Mouse (Mus musculus) heart, adult 2 months (tissue): ENCODE measurements at regions not wholly inside any gene's neighbourhood (a gene's known extent, or its start where the extent isn't known, plus 50 kb on each side); places are given as distances from the start of the nearest gene placed in this dataset.

Source experiments
- CTCF ChIP-seq: fragments of 200-600 bp; IDR thresholded peaks from 2 replicates; pipeline ENCODE4 v1.8.1; 2022; ENCODE audit warnings: antibody characterized with exemption, mild to moderate bottlenecking, moderate library complexity
- EP300 ChIP-seq: fragments of 200-500 bp; IDR thresholded peaks from 2 replicates; pipeline ENCODE4 v1.6.1; 2011; ENCODE audit warnings: low read depth, low read length, control low read depth; ENCODE audit not compliant: insufficient read depth
- POLR2A ChIP-seq: fragments of 200-500 bp; IDR thresholded peaks from 2 replicates; pipeline ENCODE4 v1.6.1; 2011; ENCODE audit warnings: mild to moderate bottlenecking, low read depth, low read length, control low read depth; ENCODE audit not compliant: insufficient read depth

GRCm38 (mm10) chr7:36975475-36975874 is 277.6 kb downstream of the Tshz3 start:
- no peak for TF ChIP-seq EP300
- TF ChIP-seq CTCF = peak; percentile 66
- no peak for TF ChIP-seq POLR2A
